Mouse (Mus musculus) right cerebral cortex, postnatal 36 days (tissue): Measurements from ENCODE around the gene Fam240a.

Experiments
- DNase-seq, 2 experiments: peaks; one replicate each; pipeline ENCODE4 v3.0.0; 2022; ENCODE audit warnings: low spot score in 2 of 2, mixed read lengths in 1 of 2

Fam240a gene

DNA sequence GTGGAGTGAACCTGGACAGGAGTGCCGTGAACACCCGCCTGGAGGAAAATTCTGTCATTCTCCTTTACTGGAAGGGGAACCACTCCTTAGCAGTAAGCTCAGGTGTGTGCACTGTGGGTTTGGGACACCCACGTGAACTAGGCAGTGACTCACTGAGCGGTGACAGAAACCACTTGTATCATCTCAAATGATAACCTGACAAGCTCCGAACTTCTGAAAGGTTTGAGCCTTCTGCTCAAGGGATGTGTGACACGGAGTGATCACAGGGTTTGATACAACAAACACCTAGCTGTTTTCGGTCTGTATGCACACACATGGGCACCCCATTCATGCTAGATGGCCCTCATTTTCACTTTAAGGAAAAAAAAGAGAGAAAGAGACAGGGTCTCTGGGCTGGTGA lies at the start of gene Fam240a:
Fam240a (minus strand) TSS at position 76 of the 400 bp plus-strand sequence.
- no peak for DNase-seq

DNA sequence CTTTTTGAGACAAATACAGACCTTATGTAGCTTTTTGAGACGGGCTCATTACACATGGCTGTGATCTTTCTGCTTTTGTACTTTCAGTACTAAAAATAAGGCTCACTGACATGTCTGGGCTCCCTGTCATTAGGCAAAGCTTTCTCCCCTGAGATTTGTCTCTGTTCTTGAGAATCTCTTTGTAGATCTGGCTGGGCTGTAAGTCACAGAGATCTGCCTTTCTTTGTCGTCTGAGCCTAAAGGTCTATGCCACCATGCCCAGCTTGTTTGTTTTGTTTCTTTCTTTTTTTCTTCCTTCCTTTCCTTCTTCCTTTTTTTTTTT lies 49.2 kb upstream of the Fam240a start:
- DNase-seq, result no peak

DNA sequence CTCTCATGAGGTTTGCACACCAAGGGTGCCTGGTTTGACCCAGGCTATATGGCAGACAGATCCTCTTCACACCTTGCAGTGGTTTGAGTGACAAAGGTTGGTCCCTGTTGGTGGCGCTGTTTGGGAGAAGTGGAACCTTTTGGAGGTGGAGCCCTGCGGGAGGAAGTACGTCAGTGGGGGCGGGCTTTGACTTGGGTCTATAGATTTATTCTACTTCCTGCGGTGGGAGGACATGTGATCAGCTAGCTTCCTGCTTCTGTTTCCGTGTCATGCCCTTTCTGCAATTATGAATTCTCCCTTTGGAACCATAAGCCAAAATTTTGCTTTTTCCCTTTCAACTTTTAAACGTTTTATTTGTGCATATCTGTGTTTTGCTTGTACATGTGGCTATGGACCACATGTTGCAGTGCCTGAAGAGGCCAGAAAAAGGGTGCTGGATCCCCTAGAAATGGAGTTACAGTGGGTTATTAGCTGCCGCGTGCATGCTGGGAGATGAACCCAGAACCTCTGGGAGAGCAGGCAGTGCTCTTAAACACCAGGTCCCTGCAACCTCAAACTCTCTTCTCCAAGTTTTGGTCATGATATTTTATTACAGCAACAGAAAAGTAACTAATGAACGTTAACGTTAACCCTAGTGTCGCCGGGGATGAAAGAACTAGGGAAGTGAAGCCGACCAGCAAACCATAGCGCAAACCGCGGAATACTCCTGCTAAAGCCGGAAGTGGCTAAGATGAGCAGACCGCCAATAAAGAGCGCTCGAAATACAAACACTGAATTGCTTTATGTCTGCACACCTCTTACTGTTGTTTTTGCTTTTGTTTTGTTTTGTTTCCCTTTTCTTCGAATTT lies 48.6 kb upstream of the Fam240a start:
- DNase-seq, result no peak

DNA sequence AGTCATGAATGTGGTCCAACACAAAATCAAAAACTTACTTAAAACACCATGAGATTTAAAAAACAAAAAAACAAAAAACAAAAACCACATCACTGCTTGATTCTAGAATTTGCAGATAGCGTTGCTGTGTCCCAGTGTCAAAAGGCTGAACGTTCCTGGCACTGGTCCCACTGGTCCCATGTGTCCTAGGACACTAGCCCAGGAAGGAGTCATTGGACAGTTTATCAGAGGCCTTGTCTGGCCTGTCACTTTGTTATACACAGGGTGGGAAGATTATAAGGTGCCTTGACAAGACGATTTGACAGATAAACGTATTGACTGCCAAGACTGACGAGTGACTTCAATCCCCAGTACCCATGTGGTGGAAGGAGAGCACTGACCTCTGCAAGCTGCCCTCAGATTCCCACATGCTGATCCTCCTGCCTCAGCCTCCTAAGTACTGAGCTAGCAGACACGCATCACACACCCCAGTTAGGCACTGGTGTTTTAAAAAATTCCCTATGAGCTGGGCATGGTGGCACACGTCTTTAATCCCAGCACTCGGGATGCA lies 47.0 kb upstream of the Fam240a start:
- no peak for DNase-seq

DNA sequence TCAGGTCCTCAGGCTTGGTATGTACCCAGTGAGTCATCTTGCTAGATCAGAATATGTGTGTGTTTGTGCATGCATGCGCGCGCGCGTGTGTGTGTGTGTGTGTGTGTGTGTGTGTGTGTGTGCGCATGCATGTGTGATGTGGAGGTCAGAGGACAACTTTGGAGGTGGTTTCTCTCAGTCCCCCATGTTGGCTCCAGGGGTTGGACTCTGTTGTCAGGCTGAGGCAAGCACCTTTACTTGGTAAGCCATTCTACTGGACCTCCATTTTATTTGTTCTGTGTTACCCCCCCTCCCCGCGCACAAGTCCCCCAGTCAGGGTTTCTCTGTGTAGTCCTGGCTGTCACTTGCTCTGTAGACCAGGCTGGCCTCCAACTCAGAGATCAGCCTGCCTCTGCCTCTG lies 44.7 kb upstream of the Fam240a start:
- DNase-seq, result no peak

DNA sequence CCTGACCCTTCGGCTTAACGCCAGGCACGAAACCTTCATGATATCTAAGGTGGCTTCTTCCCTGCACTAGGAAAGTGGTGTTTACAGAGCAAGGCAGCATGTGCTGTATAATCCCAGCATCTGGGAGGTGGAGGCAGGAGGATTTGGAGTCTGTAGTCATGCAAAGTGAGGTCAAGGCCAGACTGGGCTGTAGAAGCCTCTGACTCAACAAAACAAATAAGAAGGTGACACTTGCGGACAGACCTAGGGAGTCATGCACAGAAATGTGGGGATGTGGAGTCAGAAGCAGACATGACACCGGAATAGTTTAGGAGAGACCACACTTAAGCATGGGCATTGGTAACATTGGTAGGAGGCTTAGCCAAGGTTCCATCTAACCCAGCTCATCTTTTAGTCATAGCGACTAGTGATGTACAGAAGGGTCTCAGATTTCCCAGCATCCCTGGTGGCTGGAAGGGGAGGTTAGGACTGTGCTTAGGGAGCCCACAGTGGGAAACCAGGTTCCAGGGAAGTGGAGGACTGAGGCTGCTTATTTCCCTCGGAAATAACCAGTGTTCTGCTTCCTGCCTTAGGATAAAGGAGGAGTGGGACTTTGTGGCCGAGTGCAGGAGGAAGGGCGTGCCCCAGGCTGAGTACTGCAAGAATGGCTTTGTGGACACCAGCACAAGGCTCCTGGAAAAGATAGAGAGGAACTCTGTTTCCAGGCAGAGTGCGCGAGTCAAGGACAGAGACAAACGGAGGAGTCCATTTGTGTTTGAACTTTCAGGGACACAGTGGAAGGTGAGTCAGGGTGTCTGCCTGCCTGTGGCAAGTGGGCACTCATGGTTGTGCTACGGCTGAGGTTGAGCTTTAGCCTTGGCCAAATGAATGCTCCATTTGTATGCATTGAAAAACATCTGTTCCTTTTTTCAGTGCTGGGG lies 43.8 kb upstream of the Fam240a start:
- DNase-seq, result no peak

DNA sequence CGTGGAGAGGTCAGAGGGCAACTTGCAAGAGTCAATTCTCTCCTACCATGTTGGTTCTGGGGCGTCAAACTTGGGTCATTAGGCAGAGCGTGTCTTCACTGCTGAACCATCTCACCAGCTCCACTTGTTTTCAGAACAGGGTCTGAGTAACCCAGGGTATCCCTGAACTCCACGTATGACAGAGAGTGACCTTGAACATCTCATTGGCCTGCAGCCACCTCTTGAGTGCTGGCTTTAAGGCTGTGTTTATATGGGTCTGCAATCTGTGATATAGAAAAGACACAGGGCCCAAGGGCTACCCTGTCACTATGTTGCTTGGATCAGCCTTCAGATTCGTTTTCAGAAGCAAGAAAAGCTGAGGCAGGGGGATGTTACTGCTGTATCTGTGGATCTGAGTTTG lies 43.0 kb upstream of the Fam240a start:
- DNase-seq, result no peak

DNA sequence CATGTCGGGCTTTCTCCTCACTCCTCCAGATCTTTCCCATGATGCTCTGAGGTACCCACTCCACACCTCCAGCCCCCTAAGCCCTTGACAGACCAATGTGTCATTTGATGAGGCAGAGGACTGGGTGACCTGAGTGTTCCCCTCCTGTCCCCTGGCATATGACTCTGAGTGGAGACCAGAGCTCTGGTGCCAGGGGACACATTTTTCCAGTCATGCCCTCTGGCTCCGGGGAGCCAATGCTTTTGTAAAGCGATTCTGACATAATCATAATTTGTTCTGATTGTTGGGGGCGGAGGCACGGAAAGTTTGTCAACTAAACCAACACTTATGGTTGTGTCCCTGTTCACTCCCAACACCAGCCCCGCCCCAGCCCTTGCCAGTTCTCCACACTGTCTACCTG lies 39.3 kb upstream of the Fam240a start:
- no peak for DNase-seq

DNA sequence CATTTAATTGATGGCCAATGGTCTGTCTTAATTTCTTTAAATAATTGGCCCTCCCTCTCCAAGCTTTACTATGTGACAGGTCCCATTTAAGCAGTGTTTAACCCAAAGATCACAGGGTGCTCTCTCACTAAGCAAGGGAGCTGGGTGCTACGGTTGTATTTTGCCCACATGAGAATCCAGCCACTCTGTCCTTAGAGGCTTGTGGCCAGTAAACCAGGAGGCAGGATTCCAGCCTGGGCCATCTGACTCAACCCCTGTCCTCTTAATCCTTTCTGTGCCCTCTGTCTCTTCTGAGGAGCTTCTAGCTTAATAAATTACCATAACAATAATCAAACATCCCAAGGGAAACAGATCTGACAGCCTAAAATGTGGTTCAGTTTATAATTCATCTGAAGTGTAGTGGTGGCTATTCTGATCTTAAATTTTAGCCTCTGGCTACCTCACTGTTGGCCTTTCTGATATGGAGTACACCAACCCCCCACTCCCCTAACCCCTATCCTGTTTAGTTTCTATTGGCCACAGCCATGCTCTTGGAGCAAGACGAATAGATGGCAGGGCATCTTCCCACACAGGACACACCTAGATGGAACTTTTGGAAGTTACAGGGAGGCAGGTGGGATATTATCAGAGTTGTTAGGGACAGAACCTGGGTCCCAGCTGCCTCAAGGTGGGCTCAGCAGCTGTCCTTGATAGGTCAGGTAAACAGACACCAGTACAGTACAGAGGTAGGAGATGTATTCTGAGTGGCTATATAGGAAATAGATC lies 38.2 kb upstream of the Fam240a start:
- DNase-seq, result no peak

DNA sequence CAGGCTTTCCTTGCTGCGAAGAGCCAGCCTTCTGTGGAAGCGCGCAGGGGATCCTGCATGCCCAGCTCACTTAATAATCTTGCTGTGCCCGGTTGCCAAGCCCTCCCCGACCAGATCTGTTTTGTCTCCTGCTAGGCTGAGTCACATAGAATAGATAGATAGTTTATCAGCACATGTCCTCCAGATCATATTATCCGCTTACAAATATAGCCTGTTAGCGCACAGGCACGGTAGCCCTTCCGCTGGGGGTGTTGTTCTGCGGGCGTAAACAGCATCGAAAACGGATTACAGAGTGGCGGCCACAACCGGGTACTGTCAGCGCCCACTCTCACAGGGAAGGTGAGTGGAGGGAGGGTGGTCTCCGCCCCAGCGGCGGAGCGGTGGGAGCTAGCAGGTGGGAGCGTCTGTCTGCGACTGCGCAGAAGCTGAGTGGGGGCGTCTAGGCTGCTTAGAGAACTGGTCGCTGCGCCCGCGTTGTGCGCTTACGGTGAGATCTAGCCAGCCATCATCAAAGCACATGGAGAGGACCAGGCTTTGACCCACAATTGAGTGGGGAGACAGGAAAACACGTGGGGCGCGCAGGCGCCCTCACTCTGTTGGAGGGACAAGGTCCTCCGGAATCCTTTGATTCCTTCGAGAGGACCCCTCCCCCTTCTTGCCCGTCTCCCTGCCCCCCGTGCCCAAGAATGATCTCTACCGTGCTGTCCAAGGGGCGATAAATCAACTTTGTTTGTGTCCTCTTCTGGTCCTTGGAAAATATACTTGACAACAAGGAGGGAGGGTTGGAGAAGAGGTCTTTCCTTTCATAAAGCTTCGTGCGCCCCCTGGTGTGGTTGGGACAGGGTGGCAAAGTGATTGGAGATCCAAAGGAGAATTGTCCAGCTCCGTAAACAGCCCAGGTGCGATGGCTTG lies 37.1 kb upstream of the Fam240a start:
- DNase-seq, result peak; percentile 46 to 60

DNA sequence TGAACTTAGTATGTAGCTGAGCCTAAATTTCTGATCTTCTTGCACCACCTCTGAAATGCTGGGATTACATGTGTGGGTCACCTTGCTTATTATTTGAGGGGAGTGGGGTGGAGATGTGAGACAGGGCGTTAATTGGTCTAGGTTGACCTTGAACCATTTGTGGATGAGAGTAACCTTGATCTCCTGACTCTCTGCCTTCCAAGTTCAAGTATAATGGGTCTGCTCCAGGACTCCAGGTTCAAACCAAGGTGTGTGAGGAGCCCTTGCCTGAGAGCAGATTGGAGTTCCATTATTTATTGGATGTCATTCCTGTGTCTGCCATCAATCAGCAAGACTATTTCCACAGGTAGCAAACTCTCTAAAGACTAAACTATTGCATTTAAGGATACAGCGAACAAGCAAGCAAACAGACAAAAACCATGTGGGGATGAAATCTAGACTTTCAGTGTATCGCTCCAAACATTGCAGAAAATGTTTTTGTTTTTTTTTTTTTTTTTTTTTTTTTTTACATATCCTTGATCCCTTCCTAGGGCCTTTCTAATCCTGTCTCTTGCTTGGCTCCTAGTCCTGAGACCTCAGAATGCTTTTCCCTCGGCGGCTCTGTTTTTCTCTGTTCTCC lies 36.4 kb upstream of the Fam240a start:
- no peak for DNase-seq

DNA sequence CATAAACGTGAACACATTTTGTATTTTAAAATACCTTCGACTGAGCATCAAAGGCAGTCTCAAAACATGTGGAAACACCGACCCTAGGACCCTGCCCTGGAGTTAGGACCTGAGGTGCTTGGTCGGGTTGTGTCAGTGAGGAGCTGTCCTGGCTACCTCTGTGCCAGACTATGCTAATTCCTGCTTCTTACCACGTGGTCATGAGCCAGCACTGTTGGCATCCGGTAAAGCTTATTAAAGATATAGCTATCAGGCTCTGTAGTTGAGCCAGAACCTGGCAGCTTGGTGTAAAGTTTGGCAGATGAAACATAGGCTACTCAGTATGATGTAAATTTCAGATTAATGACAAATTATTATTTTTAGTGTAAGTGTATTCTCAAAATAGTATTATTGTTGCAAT lies 35.7 kb upstream of the Fam240a start:
- no peak for DNase-seq

DNA sequence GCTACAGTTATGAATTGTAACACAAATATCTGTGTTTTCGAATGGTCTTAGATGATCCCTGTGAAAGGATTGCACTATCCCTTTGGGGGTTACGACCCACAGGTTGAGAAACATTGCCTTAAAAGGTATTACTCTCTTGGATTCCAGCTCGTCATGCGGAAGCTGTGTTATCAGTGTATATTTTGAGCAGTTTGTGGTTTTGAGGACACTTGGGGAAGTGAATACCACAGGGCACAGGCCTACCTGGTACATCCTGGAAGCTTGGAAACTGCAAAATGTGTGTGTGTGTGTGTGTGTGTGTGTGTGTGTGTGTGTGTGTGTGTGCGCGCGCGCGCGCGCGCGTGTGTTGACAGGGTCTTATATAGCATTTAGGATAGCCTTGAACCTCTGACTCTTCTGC lies 35.2 kb upstream of the Fam240a start:
- DNase-seq, result no peak

DNA sequence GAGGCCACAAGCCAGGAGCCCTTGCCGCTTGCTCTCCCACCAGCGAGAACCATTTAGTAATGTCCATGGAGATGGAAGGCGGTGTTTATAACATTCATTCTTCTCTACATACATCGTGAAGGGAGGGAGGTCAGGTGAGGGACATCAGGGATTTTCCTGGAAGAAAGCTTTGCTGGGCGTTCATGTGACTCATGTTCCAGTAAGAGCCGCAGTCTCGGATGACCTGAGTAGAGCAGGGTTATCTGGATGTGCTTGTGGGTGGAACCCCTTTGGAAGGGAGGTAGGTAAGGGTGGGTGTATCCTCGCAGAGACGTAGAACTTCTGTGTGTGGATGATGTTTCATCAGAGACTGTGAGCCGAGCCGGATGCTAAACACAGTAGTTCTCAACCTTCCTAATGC lies 34.7 kb upstream of the Fam240a start, which contains the start of gene Lrrc2:
Lrrc2 (plus strand) TSS at position 149 of the 400 bp plus-strand sequence.
- DNase-seq, result no peak

DNA sequence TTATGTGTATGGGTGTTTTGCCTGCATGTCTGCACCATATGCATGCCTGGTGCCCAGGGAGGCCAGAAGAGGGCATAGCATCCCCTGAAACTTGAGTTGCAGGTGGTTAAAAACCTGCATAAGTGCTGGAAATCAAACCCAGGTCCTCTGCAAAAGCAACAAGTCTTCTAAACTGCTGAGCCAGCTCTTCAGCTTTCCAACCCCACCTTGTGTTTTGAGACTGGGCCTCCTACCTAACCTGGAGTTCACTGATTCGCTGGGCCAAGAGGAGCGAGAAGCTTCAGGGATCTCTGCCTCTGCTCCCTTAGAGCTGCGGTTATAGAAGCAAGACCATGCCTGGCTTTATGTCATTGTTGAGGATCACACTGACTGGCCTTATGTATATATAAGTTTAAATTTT lies 33.4 kb upstream of the Fam240a start:
- no peak for DNase-seq

DNA sequence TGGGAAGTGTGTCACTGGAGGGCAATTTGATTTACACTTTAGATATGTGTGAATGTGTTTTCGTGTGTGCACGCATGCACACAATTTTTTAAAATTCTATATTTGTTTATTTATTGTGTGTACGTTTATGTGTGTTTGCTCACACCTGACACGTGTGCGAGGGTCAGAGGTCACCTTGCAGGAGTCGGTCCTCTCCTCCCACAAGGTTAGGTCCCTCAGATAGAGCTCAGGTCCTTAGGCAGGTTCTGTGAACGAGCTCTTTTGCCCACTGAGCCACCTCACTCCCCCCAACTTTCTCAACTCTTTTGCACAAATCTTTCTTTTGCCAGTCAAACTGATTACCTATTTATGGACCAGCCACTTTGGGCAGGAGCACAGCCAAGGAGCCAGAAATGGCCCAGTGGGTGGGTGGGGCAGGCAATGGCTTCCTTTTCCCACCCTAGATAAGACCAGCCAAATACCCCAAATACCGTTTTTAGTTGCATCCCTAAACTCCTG lies 32.2 kb upstream of the Fam240a start:
- no peak for DNase-seq

DNA sequence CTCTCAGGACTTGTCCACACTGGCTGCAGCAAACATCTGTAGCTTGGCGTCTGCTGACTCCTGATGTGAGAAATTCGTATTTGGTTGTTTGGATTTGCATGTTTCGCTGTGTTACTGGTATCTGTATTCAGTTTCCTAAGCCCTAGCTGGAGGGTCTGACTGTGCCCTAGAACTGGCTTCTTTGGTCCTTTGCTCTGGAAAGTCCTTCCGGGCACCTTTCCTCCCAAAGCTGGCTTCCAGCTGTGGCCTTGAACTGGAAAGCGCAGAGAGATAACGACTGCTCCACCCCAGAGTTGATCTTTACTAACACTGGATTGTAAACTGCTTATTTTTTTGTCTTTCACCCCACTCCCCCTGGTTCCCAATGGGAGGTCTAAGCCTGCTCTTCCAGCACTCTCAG lies 31.2 kb upstream of the Fam240a start:
- no peak for DNase-seq

DNA sequence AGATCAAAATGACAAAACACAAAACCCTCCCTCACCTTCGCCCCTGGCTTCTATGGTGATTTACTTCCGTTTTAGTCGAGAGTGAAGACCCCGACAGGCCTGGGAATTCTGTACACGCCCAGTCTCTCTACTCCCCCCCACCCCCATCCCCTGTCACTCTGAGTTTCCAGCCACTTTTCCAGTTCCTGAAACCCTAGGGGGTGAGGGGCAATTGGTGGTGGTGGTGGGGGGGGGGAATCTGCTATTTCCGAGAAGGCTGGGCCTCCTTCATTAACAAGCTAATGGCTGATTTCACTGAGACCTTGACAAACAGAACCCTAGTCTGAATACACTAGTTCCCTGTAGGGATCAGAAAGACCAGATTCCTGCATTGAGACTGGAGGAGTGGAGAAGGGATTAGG lies 30.6 kb upstream of the Fam240a start:
- no peak for DNase-seq

DNA sequence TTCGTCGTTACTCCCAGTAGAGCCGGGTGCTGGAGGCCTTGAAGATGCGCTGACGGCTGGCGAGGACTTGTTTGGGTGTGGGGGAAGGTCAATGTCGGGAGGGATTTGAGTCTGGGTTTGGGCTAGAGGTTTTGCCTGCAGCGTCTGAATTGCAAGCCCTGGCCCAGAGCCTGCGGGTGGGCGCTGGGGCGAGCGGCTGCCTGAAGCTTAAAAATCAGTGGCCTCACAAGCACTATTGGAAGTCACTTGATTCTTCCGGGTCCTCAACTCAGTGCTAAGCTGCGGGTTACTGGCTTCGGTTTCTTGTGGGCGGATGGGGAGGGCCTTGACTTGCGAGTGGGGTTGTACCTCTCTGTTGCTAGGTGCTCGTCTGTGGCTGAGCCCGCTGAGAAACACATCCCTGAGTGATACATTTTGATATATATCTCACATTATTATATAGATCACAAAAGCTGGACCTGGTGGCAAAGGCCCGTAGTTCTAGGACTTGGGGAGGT lies 29.9 kb upstream of the Fam240a start:
- DNase-seq, result no peak

DNA sequence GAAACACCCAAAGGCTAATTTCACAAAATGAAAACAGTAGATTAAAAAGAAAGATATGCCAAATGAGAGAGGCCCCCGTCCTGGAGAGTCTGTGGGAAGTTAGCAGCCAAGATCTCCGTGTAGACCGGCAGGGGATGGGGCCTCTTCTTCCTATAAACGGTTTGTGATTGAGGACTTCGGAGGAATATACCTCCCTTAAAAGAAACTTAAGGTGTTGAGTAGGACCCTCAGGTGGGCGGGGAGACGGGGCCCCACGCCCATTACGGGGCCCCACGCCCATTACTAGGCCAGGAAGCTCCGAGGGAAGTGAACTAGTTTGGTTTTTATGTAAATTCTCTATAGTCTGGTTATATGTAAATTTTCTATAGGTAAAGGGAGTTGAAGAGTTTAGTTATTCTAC lies 29.3 kb upstream of the Fam240a start, which contains the start of gene Tdgf1:
Tdgf1 (minus strand) TSS at position 233 of the 400 bp plus-strand sequence.
- DNase-seq, result no peak
